Mouse (Mus musculus): ENCODE data around the gene Fignl1. TPM values are rescaled to one million over a fixed set of nuclear protein-coding genes. Genes with fewer than 3 reads are reported as not detected.
A peak's percentile ranks its signal among the peaks of the same experiment; 100 is the strongest.

Gene Fignl1
- polyA plus RNA-seq, 1 experiment: 89.3 TPM

DNA sequence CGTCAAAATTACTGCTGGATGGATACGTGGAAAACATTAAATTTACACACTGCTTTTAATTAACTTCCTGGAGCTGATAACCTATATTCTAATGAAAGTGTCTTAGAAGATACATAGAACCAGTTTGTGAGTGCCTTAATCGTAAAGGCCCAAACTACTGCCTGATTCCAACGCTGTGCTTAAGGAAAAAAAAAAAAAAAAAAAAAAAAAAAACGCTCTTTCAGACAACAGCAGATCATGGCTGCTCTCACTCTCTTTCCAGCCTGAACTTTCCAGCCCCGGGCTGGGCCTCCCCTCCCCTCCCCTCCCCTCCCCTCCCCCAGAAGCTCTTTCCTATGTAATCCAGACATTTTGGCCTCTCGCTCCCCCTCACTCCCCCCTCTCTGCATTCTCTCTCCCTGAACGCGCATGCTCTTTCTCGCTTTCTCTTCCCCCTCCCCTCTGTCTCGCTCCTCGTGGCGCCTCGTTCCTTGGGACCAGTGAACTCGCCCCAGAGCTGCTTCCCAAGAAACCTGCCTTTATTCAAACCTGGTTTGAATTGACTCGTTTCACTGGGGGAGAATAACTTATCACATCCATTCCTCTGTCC is 12.7 kb upstream of the Fignl1 start:
- Histone ChIP-seq H3K36me3 (ENCODE audit: control insufficient read depth, insufficient read depth, low read length, poor library complexity, severe bottlenecking) (no peaks in the 10 kb centered on the region), H3K9ac (ENCODE audit: low read depth, poor library complexity, severe bottlenecking) (peak overlapping the region; percentile 84), H3K9me3 (replicated peaks; ENCODE audit: control insufficient read depth, insufficient read depth, low read length, poor library complexity, severe bottlenecking) (peaks cover 11% of the 10 kb centered on the region), H3K27ac (ENCODE audit: insufficient read depth, low read length) (peak overlapping the region; percentile 99), H3K27me3 (ENCODE audit: control insufficient read depth, insufficient read depth, low read length, poor library complexity, severe bottlenecking) (no peaks in the 10 kb centered on the region), H3K4me1 (ENCODE audit: control insufficient read depth, insufficient read depth, low read length) (peaks cover 3% of the 10 kb centered on the region), H3K4me3 (ENCODE audit: low read depth, low read length) (no peak overlapping the region)
- TF ChIP-seq CTCF (IDR thresholded peaks at IDR 0.05; ENCODE audit: low read depth, low read length) (no peak), EP300 (IDR thresholded peaks at IDR 0.05; ENCODE audit: insufficient read depth, low read depth, low read length) (peak; percentile 64; the same call in 1 of the 2 replicates)

- TF ChIP-seq CTCF (IDR thresholded peaks at IDR 0.05; ENCODE audit: low read depth, low read length): no peak
- TF ChIP-seq POLR2A (IDR thresholded peaks at IDR 0.05; ENCODE audit: insufficient read depth, low read length): no peak
- no peak for TF ChIP-seq EP300 (IDR thresholded peaks at IDR 0.05; ENCODE audit: insufficient read depth, low read depth, low read length)
- Histone ChIP-seq H3K27me3 (ENCODE audit: control insufficient read depth, insufficient read depth, low read length, poor library complexity, severe bottlenecking) (no peaks in the 10 kb centered on the region), H3K9me3 (replicated peaks; ENCODE audit: control insufficient read depth, insufficient read depth, low read length, poor library complexity, severe bottlenecking) (peaks cover 3% of the 10 kb centered on the region; the same call in 1 of the 2 replicates), H3K4me1 (ENCODE audit: control insufficient read depth, insufficient read depth, low read length) (peaks cover 3% of the 10 kb centered on the region), H3K9ac (ENCODE audit: low read depth, poor library complexity, severe bottlenecking) (peak overlapping the region; percentile 22), H3K36me3 (ENCODE audit: control insufficient read depth, insufficient read depth, low read length, poor library complexity, severe bottlenecking) (no peaks in the 10 kb centered on the region), H3K4me3 (ENCODE audit: low read depth, low read length) (no peak overlapping the region), H3K27ac (ENCODE audit: insufficient read depth, low read length) (peak overlapping the region; percentile 47)
Observed at GRCm38 (mm10) chr11:11820737-11821136, 12.0 kb upstream of the Fignl1 start.

- Histone ChIP-seq H3K36me3 (ENCODE audit: control insufficient read depth, insufficient read depth, low read length, poor library complexity, severe bottlenecking) (no peaks in the 10 kb centered on the region), H3K4me3 (ENCODE audit: low read depth, low read length) (no peak overlapping the region), H3K4me1 (ENCODE audit: control insufficient read depth, insufficient read depth, low read length) (peaks cover 3% of the 10 kb centered on the region), H3K9ac (ENCODE audit: low read depth, poor library complexity, severe bottlenecking) (no peak overlapping the region), H3K27ac (ENCODE audit: insufficient read depth, low read length) (no peak overlapping the region), H3K27me3 (ENCODE audit: control insufficient read depth, insufficient read depth, low read length, poor library complexity, severe bottlenecking) (no peaks in the 10 kb centered on the region), H3K9me3 (replicated peaks; ENCODE audit: control insufficient read depth, insufficient read depth, low read length, poor library complexity, severe bottlenecking) (no peaks in the 10 kb centered on the region)
- TF ChIP-seq CTCF (IDR thresholded peaks at IDR 0.05; ENCODE audit: low read depth, low read length) (peak; percentile 48), POLR2A (IDR thresholded peaks at IDR 0.05; ENCODE audit: insufficient read depth, low read length) (no peak), EP300 (IDR thresholded peaks at IDR 0.05; ENCODE audit: insufficient read depth, low read depth, low read length) (no peak)
Observed at GRCm38 (mm10) chr11:11820251-11820650, 11.5 kb upstream of the Fignl1 start.

- Histone ChIP-seq H3K9me3 (replicated peaks; ENCODE audit: control insufficient read depth, insufficient read depth, low read length, poor library complexity, severe bottlenecking) (no peaks in the 10 kb centered on the region), H3K4me1 (ENCODE audit: control insufficient read depth, insufficient read depth, low read length) (peaks cover 3% of the 10 kb centered on the region), H3K27me3 (ENCODE audit: control insufficient read depth, insufficient read depth, low read length, poor library complexity, severe bottlenecking) (no peaks in the 10 kb centered on the region), H3K4me3 (ENCODE audit: low read depth, low read length) (no peak overlapping the region), H3K36me3 (ENCODE audit: control insufficient read depth, insufficient read depth, low read length, poor library complexity, severe bottlenecking) (no peaks in the 10 kb centered on the region), H3K9ac (ENCODE audit: low read depth, poor library complexity, severe bottlenecking) (no peak overlapping the region), H3K27ac (ENCODE audit: insufficient read depth, low read length) (no peak overlapping the region)
- TF ChIP-seq POLR2A (IDR thresholded peaks at IDR 0.05; ENCODE audit: insufficient read depth, low read length): no peak
- no peak for TF ChIP-seq EP300 (IDR thresholded peaks at IDR 0.05; ENCODE audit: insufficient read depth, low read depth, low read length)
- no peak for TF ChIP-seq CTCF (IDR thresholded peaks at IDR 0.05; ENCODE audit: low read depth, low read length)
Observed at GRCm38 (mm10) chr11:11819206-11819605, 10.4 kb upstream of the Fignl1 start.

DNA sequence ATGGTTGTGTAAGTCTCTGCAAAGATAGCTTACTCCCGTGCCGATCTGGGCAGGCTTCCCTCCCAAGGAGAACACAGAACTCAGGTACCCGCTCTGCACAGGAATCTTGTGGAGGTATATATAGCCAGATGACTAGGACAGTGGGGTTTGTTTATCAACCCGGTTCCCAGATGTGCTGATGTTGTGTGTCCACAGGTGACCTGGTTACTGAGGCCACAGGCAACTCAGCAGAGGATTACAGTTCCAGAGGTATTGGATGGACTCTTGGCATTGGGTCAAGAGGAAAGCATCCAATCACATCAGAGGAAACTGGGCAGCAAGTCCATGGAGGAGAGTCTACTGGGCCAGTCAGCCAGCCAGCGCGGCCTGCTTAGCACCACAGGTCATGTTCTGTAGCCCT is 10.0 kb upstream of the Fignl1 start:
- H3K9ac ChIP-seq (ENCODE audit: low read depth, poor library complexity, severe bottlenecking): no peak overlapping the region
- H3K27ac ChIP-seq (ENCODE audit: insufficient read depth, low read length): no peak overlapping the region
- no peaks in the 10 kb centered on the region for H3K9me3 ChIP-seq (replicated peaks; ENCODE audit: control insufficient read depth, insufficient read depth, low read length, poor library complexity, severe bottlenecking)
- no peak for TF ChIP-seq EP300 (IDR thresholded peaks at IDR 0.05; ENCODE audit: insufficient read depth, low read depth, low read length)
- no peak for TF ChIP-seq POLR2A (IDR thresholded peaks at IDR 0.05; ENCODE audit: insufficient read depth, low read length)
- no peak for TF ChIP-seq CTCF (IDR thresholded peaks at IDR 0.05; ENCODE audit: low read depth, low read length)
- H3K27me3 ChIP-seq (ENCODE audit: control insufficient read depth, insufficient read depth, low read length, poor library complexity, severe bottlenecking): no peaks in the 10 kb centered on the region
- no peak overlapping the region for H3K4me3 ChIP-seq (ENCODE audit: low read depth, low read length)
- peaks cover 2% of the 10 kb centered on the region for H3K4me1 ChIP-seq (ENCODE audit: control insufficient read depth, insufficient read depth, low read length)
- no peaks in the 10 kb centered on the region for H3K36me3 ChIP-seq (ENCODE audit: control insufficient read depth, insufficient read depth, low read length, poor library complexity, severe bottlenecking)

DNA sequence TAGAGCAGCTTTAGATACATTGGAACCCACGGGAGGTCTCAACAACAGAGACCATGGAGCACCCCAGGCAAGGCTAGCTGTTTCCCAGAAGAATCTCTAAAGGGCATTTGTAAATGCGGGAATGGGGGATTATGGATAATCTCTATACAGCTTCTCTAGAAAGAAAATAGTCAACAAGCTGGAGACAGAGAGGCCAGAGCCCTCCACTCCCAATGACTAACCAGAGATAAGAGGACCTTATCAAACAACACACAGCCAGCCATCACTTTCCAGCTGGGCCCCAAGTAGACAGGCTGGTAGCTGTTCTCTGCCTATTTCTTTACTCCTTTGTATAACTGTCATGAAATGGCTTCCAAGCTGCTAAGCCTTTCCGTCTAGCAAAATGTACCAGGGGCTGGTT is 7.0 kb upstream of the Fignl1 start:
- TF ChIP-seq CTCF (IDR thresholded peaks at IDR 0.05; ENCODE audit: low read depth, low read length) (no peak), EP300 (IDR thresholded peaks at IDR 0.05; ENCODE audit: insufficient read depth, low read depth, low read length) (no peak), POLR2A (IDR thresholded peaks at IDR 0.05; ENCODE audit: insufficient read depth, low read length) (no peak)
- no peaks in the 10 kb centered on the region for H3K36me3 ChIP-seq (ENCODE audit: control insufficient read depth, insufficient read depth, low read length, poor library complexity, severe bottlenecking)
- H3K9me3 ChIP-seq (replicated peaks; ENCODE audit: control insufficient read depth, insufficient read depth, low read length, poor library complexity, severe bottlenecking): no peaks in the 10 kb centered on the region
- no peak overlapping the region for H3K27ac ChIP-seq (ENCODE audit: insufficient read depth, low read length)
- no peak overlapping the region for H3K4me3 ChIP-seq (ENCODE audit: low read depth, low read length)
- H3K9ac ChIP-seq (ENCODE audit: low read depth, poor library complexity, severe bottlenecking): no peak overlapping the region
- H3K27me3 ChIP-seq (ENCODE audit: control insufficient read depth, insufficient read depth, low read length, poor library complexity, severe bottlenecking): no peaks in the 10 kb centered on the region
- H3K4me1 ChIP-seq (ENCODE audit: control insufficient read depth, insufficient read depth, low read length): no peaks in the 10 kb centered on the region
